Mouse (Mus musculus) kidney, adult 10 weeks (tissue): ENCODE results near the gene Smpx. TPM values are rescaled to one million over a fixed set of nuclear protein-coding genes. Genes with fewer than 3 reads are reported as not detected.

Experiments used
- polyA plus RNA-seq: library from polyadenylated mRNA; stranded (reverse); fragments of 350-450 nt; fragmentation: Illumina TruSeq; extraction: RNeasy Lipid Tissue Mini Kit (QIAGEN cat#74804); gene quantifications from one replicate; pipeline ENCODE4 v1.2.3, GENCODE M21; 2014; ENCODE audit warnings: low read depth, low replicate concordance

Gene Smpx
- 8.3 TPM for polyA plus RNA-seq

DNA sequence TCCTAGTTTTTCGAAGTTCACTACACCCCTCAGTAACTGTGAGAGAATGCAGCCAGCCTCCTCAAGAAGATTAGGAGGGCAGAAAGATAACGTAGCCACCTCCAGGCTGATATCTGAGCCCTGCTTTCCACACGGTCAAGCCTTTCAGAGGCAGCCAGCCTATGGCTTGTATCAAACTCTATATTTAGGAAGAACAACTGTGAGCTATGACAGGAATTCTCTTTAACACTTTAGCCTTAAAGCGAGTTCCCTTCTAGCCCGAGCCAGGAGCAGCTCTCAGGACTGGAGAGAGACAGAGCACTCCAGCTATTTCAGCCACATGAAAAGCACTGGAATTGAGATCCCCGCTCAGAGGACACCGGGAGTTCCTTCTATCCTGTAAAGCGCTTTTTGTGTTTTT is at the start of gene Smpx:
Gene Smpx (plus strand): TSS at position 49 of the 400 bp plus-strand sequence.

Other genes starting within 250 kb of the Smpx start
- gene Sms, start 206.6 kb upstream of the Smpx start, polyA plus RNA-seq = 103 TPM
- gene Yy2, start 129.9 kb upstream of the Smpx start, polyA plus RNA-seq = 2.4 TPM
- 35.9 TPM for gene Mbtps2, start 100.2 kb upstream of the Smpx start, polyA plus RNA-seq
- not detected for gene Klhl34, start 119.5 kb downstream of the Smpx start, polyA plus RNA-seq